Mouse (Mus musculus): ENCODE data around the gene Cradd.
A peak's percentile ranks its signal among the peaks of the same experiment; 100 is the strongest.

Gene Cradd

DNA sequence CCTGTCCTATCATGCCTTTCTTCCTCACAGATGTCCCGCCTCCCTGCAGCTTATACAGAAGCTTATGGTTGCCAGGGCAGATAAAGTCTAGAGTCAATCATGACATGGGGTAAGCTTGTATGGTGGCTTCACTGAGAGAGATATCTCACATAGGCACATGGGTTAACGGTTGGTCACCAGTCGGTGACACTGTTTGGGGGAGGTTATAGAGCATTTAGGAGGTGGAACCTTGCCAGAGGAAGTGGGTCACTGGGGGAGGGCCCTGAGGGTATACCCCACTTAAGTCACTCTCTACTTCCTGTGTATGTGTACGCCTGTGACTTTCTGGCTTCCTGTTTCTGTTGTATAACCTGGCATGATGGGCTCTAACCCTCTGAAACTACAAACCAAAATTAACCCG lies 128.2 kb downstream of the Cradd start:
- DNase-seq, result peak; percentile 33 to 54

DNA sequence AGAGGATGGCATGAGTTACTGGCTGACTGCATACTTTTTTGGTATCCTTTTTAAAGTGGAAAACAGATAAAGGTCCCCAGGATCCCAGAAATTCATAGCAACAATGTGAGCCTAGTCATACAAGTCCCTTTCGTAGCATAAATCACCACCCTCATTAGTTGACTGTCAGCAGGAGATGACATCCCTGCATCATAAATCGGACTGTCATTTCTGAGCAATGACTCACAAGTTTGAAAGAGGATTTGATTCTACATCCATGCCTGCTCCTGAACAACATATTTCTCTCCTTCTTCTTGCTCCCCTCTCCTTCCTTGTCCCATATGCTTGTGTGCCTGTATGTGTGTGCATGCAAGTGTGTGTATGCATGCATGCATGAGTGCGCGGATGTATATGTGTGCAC lies 129.2 kb downstream of the Cradd start:
- DNase-seq, result no peak

- DNase-seq, result no peak
These were observed 130.1 kb downstream of the Cradd start for GRCm38 (mm10) chr10:95193875-95194281.

DNA sequence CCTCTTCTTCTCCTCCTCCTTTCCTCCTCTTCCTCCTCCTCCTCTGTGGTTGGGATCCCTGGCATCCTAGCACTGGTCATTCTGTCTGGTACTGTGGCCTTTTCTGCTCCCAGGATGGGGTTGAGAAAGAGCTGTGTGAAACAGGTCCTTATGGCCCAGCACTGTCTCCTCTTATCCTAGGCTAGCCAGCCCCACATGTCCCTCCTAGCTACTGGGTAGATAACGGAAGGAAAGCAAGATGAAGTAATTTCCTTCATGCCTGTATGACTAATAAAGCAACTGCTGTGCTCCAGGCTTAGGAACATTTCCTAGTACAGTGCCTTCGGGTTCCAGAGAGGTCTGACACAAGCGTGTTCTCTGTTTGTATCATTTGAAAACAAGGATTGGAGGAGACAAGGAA lies 132.1 kb downstream of the Cradd start:
- no peak for DNase-seq

DNA sequence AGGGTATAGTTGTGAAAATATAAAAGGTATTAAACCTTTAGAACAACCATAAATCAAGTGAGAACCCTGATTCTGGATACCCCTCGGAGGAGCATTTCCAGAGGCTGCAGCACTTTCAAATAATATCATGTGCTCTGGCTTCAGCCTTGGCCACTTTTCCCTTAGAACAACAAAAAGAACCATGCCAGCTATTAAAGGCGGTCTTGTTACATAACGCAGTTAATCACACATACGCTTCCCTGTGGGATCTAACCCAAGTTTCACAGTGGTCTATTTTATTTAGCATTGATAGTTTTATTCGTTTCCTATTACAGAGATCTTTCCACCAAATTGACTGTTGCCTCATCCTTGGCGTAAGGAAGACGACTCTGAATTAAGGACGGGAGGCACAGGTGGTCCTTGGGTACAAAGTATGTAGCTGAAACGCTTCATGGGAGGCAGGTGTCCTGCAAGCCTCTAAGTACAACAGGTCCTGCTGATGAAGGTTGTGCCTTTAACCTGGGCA lies 132.7 kb downstream of the Cradd start:
- no peak for DNase-seq

DNA sequence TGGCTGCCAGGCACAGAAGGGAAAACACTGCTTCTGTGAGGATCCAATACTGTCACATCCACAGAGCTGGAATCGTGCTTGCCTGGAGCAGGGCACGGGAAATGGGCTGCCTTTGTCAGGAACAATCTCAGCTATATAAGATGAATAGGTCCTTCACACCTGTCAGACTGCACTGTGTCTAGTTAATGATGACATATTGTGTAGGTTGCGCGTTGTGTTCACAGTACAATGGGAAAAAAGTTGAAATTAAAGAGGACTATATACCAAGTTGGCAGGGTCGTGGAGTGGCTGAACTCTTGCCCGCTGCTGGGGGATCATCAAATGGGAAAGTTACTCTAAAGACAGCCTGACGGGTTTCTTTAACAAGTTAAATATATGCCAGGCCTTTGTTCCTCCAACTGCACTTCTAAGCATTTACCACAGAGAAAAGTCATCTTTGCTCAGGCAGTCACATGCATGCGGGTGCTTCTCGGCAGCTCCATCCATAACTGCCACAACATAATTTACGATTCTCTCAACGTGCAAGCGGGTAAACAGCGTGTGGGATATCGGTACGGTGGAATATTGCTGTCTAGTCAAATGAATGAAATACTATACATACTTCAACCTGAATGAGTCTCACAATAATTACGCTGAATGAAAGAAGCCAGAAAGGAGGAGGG lies 134.3 kb downstream of the Cradd start:
- no peak for DNase-seq

- no peak for DNase-seq
These were observed 139.7 kb downstream of the Cradd start for GRCm38 (mm10) chr10:95184210-95184609.

DNA sequence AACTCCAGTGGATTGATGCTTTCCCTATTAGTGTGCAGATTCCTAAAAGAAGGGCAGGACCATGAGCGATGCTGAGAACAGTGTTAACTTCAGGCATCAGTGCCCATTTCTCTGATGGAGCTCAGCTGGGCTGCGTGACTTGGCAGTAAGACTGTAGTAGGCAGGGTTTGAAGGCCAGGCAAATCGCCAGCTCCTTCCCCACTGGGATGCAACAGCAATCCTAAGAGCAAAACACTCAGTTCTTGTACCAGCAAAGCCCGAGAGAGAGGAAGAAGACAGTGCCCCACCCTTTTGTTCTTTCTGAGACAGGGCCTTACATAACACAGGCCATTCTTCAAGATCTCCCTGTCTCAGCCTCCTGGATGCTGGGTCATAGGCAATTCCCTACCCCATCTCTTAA lies 140.9 kb downstream of the Cradd start:
- DNase-seq, result no peak

DNA sequence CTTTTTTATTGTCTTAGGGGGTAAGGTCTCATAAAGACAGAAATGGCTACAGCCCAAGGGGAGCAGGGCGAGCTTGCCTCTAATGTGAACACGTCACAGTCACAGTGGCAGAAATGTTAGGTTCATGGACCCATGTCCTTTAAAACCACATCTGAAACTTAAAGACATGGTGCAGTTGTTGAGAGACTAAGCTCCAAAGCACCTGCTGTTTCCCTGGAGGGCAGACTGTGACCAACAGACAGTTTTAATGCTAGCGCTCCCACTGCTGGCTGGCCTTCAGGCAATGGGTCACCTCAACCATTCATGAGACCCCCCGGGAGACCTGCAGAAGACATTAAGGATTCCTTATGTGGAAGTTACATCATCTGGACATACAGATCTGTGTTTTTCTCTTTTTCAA lies 141.5 kb downstream of the Cradd start:
- DNase-seq, result no peak

DNA sequence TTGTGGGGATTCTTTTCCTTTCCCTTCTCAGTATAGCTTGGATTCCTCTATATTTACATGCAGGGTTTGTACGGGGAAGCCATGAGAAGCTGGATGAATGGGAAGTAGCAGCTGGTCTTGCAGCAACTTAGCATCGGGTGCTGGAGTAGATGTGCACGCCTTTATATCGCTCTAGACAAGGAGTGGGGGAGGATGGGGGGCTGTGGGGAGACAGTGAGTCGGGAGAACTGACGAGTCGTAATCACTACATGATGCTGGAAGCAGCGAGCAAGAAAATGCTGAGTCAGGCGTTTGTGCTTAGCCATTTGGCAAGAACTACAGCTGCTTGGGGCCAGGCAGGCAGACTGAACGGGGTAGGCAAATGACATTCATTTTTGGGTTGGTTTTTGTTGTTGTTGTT lies 142.4 kb downstream of the Cradd start:
- DNase-seq, result no peak

DNA sequence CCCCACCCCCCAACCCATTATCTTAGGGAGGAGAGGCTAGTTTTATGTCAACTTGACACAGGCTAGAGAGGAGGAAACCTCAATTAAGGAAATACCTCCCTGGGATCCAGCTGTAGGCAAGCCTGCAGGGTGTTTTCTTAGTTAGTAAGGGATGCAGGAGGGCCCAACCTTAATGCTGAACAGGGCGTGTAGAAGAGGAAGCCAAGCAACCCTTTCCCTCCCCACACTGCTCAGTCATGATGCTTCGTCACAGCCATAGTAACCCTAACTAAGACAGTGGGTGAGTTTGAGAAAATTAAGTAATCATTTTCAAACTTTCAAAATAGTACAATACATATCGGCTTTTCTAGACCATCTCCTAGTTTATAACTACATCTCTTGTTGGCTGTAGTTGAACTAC lies 143.0 kb downstream of the Cradd start:
- no peak for DNase-seq

- DNase-seq, result peak in 1 of 2 experiments; percentile 7
These were observed 143.8 kb downstream of the Cradd start for GRCm38 (mm10) chr10:95180177-95180576.

- DNase-seq, result peak in 1 of 2 experiments; percentile 7
These were observed 145.1 kb downstream of the Cradd start for GRCm38 (mm10) chr10:95178785-95179184.

DNA sequence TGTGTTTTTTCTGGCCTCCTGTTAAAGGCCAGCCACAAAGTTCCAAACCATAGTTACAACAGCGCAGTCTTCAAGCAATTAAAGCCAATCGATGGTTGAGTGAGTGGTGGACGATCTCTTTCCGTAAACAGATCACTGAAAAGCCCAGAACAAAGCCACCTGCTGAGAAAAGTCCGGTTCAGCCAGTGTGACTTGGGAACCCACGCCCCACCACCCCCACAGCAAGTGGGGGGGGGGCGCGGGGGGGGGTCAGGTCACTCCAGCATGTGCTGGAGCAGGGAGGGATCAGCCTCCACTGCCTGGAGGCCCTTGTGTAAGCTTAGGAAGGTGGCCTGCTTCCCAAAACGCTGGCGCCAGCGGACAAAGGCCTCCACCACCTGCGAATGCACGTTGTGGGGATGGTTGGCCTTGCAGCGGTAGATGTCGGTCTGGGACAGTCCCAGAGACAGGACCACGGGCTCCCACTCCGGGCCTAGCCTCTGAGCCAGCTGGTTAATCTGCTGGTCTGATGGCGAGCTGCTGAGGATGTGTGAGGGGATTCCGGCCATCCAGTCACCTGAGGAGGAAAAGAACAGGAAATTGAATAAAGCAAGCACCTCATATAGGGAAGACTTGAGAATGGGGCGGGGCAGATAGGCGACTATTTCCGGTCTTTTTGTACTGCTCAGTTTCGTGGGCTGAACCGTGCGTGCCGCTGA lies 148.4 kb downstream of the Cradd start:
- no peak for DNase-seq

DNA sequence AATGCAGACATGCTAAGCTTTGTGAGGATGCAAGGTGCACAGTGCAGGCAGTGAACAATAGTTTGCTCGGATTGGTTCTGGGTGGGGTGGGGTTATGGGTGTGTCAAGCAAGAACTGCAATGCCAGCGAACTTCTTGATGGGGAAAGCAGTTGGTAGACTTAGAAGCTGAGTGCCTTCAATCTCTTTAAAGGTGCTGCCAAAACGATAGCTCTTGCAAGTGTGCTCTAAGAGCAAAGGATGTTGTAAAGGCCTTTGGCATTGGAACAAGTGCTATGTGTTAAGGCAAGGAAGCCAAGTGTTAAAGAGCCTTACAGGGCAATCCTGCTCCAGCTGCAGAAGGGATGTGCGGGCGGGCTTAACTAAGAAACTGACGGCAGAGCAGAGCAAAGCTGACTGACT lies 149.7 kb downstream of the Cradd start:
- no peak for DNase-seq

DNA sequence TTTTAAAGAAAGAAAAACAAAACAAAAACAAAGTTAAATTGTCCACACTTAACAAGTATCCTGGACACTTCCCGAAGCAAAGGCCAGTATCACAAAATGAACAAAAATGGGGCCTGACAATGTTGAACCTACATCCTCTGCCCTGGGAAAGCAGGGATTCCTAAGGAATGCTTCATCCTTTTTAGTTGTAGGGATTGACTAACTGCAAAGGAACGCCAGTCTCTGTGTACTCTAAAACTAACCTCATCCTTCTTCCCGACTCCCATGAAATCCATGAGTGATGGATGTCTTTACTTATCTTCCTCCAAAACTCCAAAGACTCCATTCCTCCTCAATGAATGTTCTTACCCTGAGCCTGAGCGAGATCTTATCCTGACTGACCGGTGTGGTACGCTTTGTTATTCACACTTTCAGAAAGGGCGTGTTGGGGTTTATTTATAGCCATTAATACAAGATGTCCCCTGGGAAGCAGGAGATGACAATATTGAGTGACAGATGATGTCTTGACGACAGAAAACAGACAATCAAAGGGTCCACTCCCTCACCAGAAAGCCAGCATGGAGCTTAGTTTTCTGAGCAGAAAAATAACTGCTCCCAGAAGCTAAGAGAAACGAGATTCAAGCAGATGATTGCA lies 153.1 kb downstream of the Cradd start:
- DNase-seq, result no peak

- no peak for DNase-seq
These were observed 159.0 kb downstream of the Cradd start for GRCm38 (mm10) chr10:95164949-95165348.

DNA sequence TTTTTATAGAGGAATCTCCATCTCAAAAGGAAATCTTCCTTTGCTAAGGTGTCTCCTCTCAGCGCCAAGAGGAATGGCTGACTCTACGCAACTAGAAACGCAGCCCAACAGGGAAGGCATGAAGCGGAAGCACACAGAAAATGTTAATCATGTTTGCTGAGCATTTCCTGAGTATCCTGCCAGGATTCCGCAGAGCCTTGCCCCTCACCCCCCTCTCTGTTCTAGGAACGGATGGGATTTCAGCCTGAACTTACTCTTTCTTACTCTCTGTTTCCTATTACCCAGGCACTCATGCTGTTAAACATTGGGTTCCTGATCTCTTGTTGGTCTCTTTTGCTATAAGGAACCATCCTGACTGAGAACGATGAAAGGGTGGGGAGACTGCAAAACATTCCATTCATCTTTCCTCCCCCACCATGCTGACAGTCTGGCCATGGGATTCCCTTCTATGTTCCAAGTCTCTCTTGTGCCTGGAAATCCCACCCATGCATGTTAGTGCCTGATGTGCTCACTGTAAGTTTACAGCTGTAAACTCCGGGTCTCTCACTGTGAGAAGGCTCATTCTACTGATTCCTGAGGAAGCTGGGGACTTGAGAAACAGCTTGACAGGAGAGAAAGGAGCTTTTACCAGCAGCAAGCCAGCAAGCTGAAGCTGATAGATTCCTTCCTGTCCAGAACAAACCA lies 161.1 kb downstream of the Cradd start:
- no peak for DNase-seq

DNA sequence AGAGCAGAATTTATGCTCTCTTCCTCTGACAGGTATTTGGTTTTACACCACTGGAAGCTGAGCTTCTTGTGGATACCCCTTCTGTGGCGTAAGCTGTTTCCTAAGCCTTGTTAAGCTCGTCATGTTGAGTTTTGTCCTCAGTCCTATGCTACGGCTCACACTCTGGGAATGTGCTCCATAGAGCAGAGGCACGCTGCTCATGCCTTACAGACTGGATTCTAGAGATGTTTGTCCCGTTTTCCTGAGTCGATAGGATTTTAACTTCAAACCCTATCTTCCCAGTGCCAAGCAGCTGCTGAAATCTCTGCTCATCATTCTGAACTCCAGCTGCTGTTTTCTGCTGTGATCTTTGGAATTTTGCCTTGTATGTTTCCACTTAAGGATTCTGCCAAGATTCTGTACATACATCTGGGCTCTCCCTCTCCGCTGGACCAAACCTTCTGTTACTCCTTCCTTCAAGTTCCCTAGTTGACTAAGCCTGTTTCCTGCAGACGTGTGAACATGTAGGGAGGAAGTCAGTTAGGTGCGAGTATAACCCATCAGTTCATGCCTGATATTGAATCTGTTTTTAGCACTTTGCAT lies 164.2 kb downstream of the Cradd start:
- DNase-seq, result no peak

DNA sequence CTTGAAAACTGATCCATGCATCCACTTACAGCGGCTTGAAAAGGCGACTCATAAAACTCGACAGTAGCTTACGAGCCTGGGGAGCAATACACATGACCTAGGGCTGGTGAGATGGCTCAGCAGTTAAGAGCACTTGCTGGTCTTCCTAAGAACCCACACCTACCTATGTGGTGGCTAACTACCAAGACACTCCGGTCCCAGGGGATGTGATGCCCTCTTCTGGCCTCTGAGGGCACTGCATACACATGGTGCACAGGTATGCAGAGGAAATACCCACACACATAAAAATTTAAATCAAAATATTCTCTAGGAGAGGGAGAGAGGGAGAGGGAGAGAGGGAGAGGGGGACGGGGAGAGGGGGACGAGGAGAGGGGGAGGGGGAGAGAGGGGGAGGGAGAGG lies 167.5 kb downstream of the Cradd start:
- peak; percentile 29 to 35 for DNase-seq

DNA sequence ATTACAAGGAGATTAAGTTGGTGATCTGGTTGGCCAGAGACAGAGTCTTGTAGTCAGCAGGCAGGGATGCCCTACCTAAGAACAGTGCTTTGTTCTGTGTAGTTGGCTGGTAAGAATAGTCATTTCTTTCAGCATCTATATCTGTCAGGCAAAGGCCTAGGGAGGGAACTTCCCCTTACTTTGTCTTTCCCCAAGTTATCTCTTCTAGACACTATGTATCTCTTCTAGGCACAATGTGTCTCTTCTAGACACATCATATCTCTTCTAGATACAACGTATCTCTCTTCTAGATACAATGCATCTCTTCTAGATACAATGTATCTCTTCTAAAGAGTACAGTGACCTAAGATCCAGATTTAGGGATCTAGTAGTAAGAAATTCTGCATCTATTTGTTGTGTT lies 169.3 kb downstream of the Cradd start:
- no peak for DNase-seq

GRCm38 (mm10) chr10:95153224-95153623 lies 170.7 kb downstream of the Cradd start:
- no peak for DNase-seq

DNA sequence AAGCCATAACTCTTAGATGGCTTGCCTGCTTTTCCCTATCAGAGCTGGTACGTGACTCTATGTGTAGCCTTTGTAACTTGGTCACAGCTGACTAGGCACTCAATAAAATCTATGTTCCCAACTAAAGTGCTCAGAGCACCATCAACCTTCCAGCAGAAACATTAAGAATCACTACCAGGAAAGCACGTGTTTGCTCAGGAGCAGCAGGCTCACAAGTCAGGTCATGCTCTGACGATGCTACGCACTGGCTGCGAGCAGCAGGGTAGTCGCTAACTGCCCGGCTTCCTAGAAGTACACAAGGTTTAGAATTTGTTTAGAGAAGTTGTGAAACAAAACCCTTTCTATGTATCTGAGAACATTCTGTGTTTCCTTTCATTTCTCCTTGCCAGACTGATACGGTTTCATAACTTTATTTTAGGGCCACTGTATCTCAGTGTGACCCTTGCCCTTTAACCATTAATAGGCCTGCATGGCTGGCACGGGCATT lies 171.4 kb downstream of the Cradd start:
- no peak for DNase-seq
